Mouse (Mus musculus) midbrain, embryonic 14.5 days (tissue): ENCODE results near the gene Ahdc1. TPM values are rescaled to one million over a fixed set of nuclear protein-coding genes. Genes with fewer than 3 reads are reported as not detected.

Experiments
- ATAC-seq: fragments of 200-750 bp; cut with Nextera tagmentation; 2 replicates; pipeline ENCODE4 v1.8.0; 2017; ENCODE audit warnings: moderate number of reproducible peaks, moderate library complexity; ENCODE audit not compliant: low FRiP score, low TSS enrichment
- DNase-seq: peaks from one replicate; pipeline ENCODE4 v3.0.0-alpha.2; 2015
- H3K27ac ChIP-seq: fragments of 300-500 bp; sonication (generic); replicated peaks from 2 replicates; pipeline ENCODE4 v1.5.1; 2014; ENCODE audit warnings: mild to moderate bottlenecking, low read depth, low read length, moderate library complexity
- H3K27me3 ChIP-seq: fragments of 300-500 bp; sonication (generic); 2 replicates; pipeline ENCODE4 v1.6.1; 2014; ENCODE audit warnings: low read length, control low read depth, mixed read lengths; ENCODE audit not compliant: control insufficient read depth, insufficient read depth
- H3K36me3 ChIP-seq: fragments of 300-500 bp; sonication (generic); 2 replicates; pipeline ENCODE4 v1.6.1; 2014; ENCODE audit warnings: low read length, control low read depth; ENCODE audit not compliant: control insufficient read depth, insufficient read depth
- H3K4me1 ChIP-seq: fragments of 300-500 bp; sonication (generic); 2 replicates; pipeline ENCODE4 v1.6.1; 2014; ENCODE audit warnings: mild to moderate bottlenecking, antibody characterized with exemption, low read length, control low read depth; ENCODE audit not compliant: control insufficient read depth, insufficient read depth
- H3K4me2 ChIP-seq: fragments of 300-500 bp; sonication (generic); 2 replicates; pipeline ENCODE4 v1.6.1; 2014; ENCODE audit warnings: mild to moderate bottlenecking, low read length, moderate library complexity
- H3K4me3 ChIP-seq: fragments of 300-500 bp; sonication (generic); replicated peaks from 2 replicates; pipeline ENCODE4 v1.5.1; 2014; ENCODE audit warnings: low read depth, low read length
- H3K9ac ChIP-seq: fragments of 300-500 bp; sonication (generic); replicated peaks from 2 replicates; pipeline ENCODE4 v1.6.1; 2014; ENCODE audit warnings: mild to moderate bottlenecking, low read length, moderate library complexity
- H3K9me3 ChIP-seq: fragments of 300-500 bp; sonication (generic); 2 replicates; pipeline ENCODE4 v1.6.1; 2016; ENCODE audit warnings: low read length, control low read depth, mixed read lengths; ENCODE audit not compliant: control insufficient read depth
- WGBS: fragments of 180-500 bp; shearing (Covaris S2); extraction: QIAGEN DNeasy Blood & Tissue Kit; methylation state at CpG from one replicate; pipeline ENCODE4 v1.1.7; 2014; 5-methylcytosine and 5-hydroxymethylcytosine counted together
- polyA plus RNA-seq: library from polyadenylated mRNA; unstranded; fragments of >200 nt; fragmentation: Nextera tagmentation; extraction: Ambion mirVana; gene quantifications from 2 replicates; pipeline ENCODE4 v1.2.1, GENCODE M21; 2014

Gene Ahdc1
- polyA plus RNA-seq, 1 experiment from 2014 or later, result 13.0 TPM

GRCm38 (mm10) chr4:133026826-133027375, 15.8 kb downstream of the Ahdc1 start:
- no peaks in the 10 kb centered on the region for H3K9me3 ChIP-seq
- H3K4me1 ChIP-seq, result peaks cover 52% of the 10 kb centered on the region
- H3K4me2 ChIP-seq, result no peak overlapping the region
- no peak overlapping the region; the same call in 1 of the 2 replicates for H3K9ac ChIP-seq
- peaks cover 7% of the 10 kb centered on the region; the same call in 1 of the 2 replicates for H3K36me3 ChIP-seq
- no peak for DNase-seq
- ATAC-seq, result no peak
- no peak overlapping the region for H3K4me3 ChIP-seq
- no peaks in the 10 kb centered on the region for H3K27me3 ChIP-seq
- 9% methylated on average over 2 of the region's 2 CpGs for WGBS
- peak overlapping the region; percentile 64 for H3K27ac ChIP-seq

GRCm38 (mm10) chr4:133027721-133028120, 16.7 kb downstream of the Ahdc1 start:
- ATAC-seq, result no peak
- 61% methylated on average over 10 of the region's 10 CpGs for WGBS

GRCm38 (mm10) chr4:133028193-133028592, 17.1 kb downstream of the Ahdc1 start:
- no peaks in the 10 kb centered on the region for H3K27me3 ChIP-seq
- H3K27ac ChIP-seq, result no peak overlapping the region
- ATAC-seq (no peak), DNase-seq (no peak)
- no peak overlapping the region for H3K4me2 ChIP-seq
- WGBS, result 85% methylated on average over 6 of the region's 6 CpGs
- no peak overlapping the region for H3K9ac ChIP-seq
- no peaks in the 10 kb centered on the region for H3K9me3 ChIP-seq
- peaks cover 39% of the 10 kb centered on the region for H3K4me1 ChIP-seq
- peaks cover 7% of the 10 kb centered on the region; the same call in 1 of the 2 replicates for H3K36me3 ChIP-seq
- no peak overlapping the region for H3K4me3 ChIP-seq

More at GRCm38 (mm10) chr4:133027721-133028120, 16.7 kb downstream of the Ahdc1 start:
- no peak for DNase-seq
- Histone ChIP-seq H3K4me1 (peaks cover 44% of the 10 kb centered on the region), H3K27ac (no peak overlapping the region), H3K36me3 (peaks cover 7% of the 10 kb centered on the region; the same call in 1 of the 2 replicates), H3K4me2 (no peak overlapping the region), H3K27me3 (no peaks in the 10 kb centered on the region), H3K9ac (no peak overlapping the region), H3K9me3 (no peaks in the 10 kb centered on the region), H3K4me3 (no peak overlapping the region)

- 88% methylated on average over 6 of the region's 6 CpGs for WGBS
- peaks cover 7% of the 10 kb centered on the region; the same call in 1 of the 2 replicates for H3K36me3 ChIP-seq
- no peak overlapping the region for H3K9ac ChIP-seq
- no peak overlapping the region for H3K27ac ChIP-seq
- H3K27me3 ChIP-seq, result no peaks in the 10 kb centered on the region
- DNase-seq, result no peak
- no peaks in the 10 kb centered on the region for H3K9me3 ChIP-seq
- peaks cover 32% of the 10 kb centered on the region for H3K4me1 ChIP-seq
- no peak overlapping the region for H3K4me3 ChIP-seq
- no peak overlapping the region for H3K4me2 ChIP-seq
- ATAC-seq, result no peak
Measured at GRCm38 (mm10) chr4:133028875-133029274, 17.8 kb downstream of the Ahdc1 start.

GRCm38 (mm10) chr4:133032410-133033095, 21.5 kb downstream of the Ahdc1 start:
- Histone ChIP-seq H3K27me3 (peaks cover 8% of the 10 kb centered on the region), H3K4me2 (no peak overlapping the region), H3K4me1 (no peaks in the 10 kb centered on the region), H3K36me3 (0 out of 2 replicates have a peak, but pooled peaks cover 4% of the 10 kb centered on the region), H3K4me3 (no peak overlapping the region), H3K9ac (no peak overlapping the region), H3K27ac (no peak overlapping the region), H3K9me3 (no peaks in the 10 kb centered on the region)
- 93% methylated on average over 8 of the region's 8 CpGs for WGBS
- ATAC-seq (no peak), DNase-seq (no peak)

GRCm38 (mm10) chr4:133034478-133034877, 23.4 kb downstream of the Ahdc1 start:
- Histone ChIP-seq H3K27me3 (peaks cover 17% of the 10 kb centered on the region), H3K36me3 (0 out of 2 replicates have a peak, but pooled peaks cover 4% of the 10 kb centered on the region), H3K4me3 (no peak overlapping the region), H3K9me3 (no peaks in the 10 kb centered on the region), H3K4me1 (peaks cover 14% of the 10 kb centered on the region), H3K9ac (no peak overlapping the region), H3K27ac (no peak overlapping the region), H3K4me2 (no peak overlapping the region)
- WGBS, result 83% methylated on average over 10 of the region's 10 CpGs
- no peak for DNase-seq
- ATAC-seq, result no peak

GRCm38 (mm10) chr4:133035446-133035845, 24.4 kb downstream of the Ahdc1 start:
- Histone ChIP-seq H3K27me3 (peaks cover 21% of the 10 kb centered on the region), H3K9ac (no peak overlapping the region), H3K36me3 (0 out of 2 replicates have a peak, but pooled peaks cover 4% of the 10 kb centered on the region), H3K4me2 (no peak overlapping the region), H3K4me3 (no peak overlapping the region), H3K9me3 (no peaks in the 10 kb centered on the region), H3K4me1 (peaks cover 22% of the 10 kb centered on the region), H3K27ac (no peak overlapping the region)
- DNase-seq (no peak), ATAC-seq (no peak)
- 87% methylated on average over 1 of the region's 1 CpGs for WGBS

GRCm38 (mm10) chr4:133035946-133036345, 24.9 kb downstream of the Ahdc1 start:
- Histone ChIP-seq H3K4me3 (no peak overlapping the region), H3K36me3 (0 out of 2 replicates have a peak, but pooled peaks cover 4% of the 10 kb centered on the region), H3K9ac (no peak overlapping the region), H3K4me2 (no peak overlapping the region), H3K27me3 (peaks cover 22% of the 10 kb centered on the region), H3K9me3 (no peaks in the 10 kb centered on the region), H3K27ac (no peak overlapping the region), H3K4me1 (peaks cover 24% of the 10 kb centered on the region)
- ATAC-seq (no peak), DNase-seq (no peak)
- WGBS, result 75% methylated on average over 3 of the region's 3 CpGs

GRCm38 (mm10) chr4:133037293-133037692, 26.2 kb downstream of the Ahdc1 start:
- ATAC-seq, result no peak

More at GRCm38 (mm10) chr4:133037293-133037692, 26.2 kb downstream of the Ahdc1 start:
- no peaks in the 10 kb centered on the region for H3K9me3 ChIP-seq
- no peak overlapping the region for H3K4me3 ChIP-seq
- no peak overlapping the region for H3K27ac ChIP-seq
- DNase-seq, result no peak
- H3K27me3 ChIP-seq, result peaks cover 22% of the 10 kb centered on the region
- no peaks in the 10 kb centered on the region for H3K36me3 ChIP-seq
- WGBS, result 35% methylated on average over 9 of the region's 9 CpGs
- H3K9ac ChIP-seq, result no peak overlapping the region
- no peak overlapping the region for H3K4me2 ChIP-seq
- H3K4me1 ChIP-seq, result peaks cover 35% of the 10 kb centered on the region
